Mouse (Mus musculus) granulocyte monocyte progenitor cell, adult 5-6 weeks (primary cell): Measurements from ENCODE around the gene Ptbp3. TPM values are rescaled to one million over a fixed set of nuclear protein-coding genes. Genes with fewer than 3 reads are reported as not detected.
A peak's percentile ranks its signal among the peaks of the same experiment; 100 is the strongest.

Source experiments
- ATAC-seq: replicated peaks from 2 replicates; pipeline ENCODE4 v1.8.0; 2016; ENCODE audit warnings: mild to moderate bottlenecking, moderate TSS enrichment, inconsistent platforms; ENCODE audit not compliant: poor library complexity, severe bottlenecking
- total RNA-seq, 2 experiments: library from RNA; stranded (forward) in 1 of 2; stranded (reverse) in 1 of 2; fragments of 200-712, 200-1000 nt in 1 of 2; fragments of >200 nt in 1 of 2; fragmentation: Nextera tagmentation in 1 of 2; gene quantifications; 2 replicates each; pipeline ENCODE4 v1.2.3; 2014 to 2017

Gene Ptbp3
- total RNA-seq, 2 experiments from 2014 or later: 260 to 275 TPM

- peak; percentile 38 for ATAC-seq
These were observed 105.1 kb downstream of the Ptbp3 start for GRCm38 (mm10) chr4:59444085-59444484.

GRCm38 (mm10) chr4:59441265-59441664 lies 107.9 kb downstream of the Ptbp3 start:
- peak; percentile 40 for ATAC-seq

GRCm38 (mm10) chr4:59439960-59440359 lies 109.2 kb downstream of the Ptbp3 start:
- peak; percentile 70 for ATAC-seq

GRCm38 (mm10) chr4:59439041-59439440 lies 110.1 kb downstream of the Ptbp3 start:
- ATAC-seq: no peak

GRCm38 (mm10) chr4:59437990-59438854 lies 110.9 kb downstream of the Ptbp3 start, which contains the start of gene Susd1:
TSS of gene Susd1 (minus strand) at chr4:59438633.
- ATAC-seq: peak; percentile 34

GRCm38 (mm10) chr4:59435951-59436350 lies 113.2 kb downstream of the Ptbp3 start:
- ATAC-seq: peak; percentile 64

- no peak for ATAC-seq
These were observed 115.1 kb downstream of the Ptbp3 start for GRCm38 (mm10) chr4:59434039-59434438.

- no peak for ATAC-seq
These were observed 120.0 kb downstream of the Ptbp3 start for GRCm38 (mm10) chr4:59429128-59429527.

GRCm38 (mm10) chr4:59426429-59426828 lies 122.7 kb downstream of the Ptbp3 start:
- no peak for ATAC-seq

- no peak for ATAC-seq
These were observed 126.4 kb downstream of the Ptbp3 start for GRCm38 (mm10) chr4:59422808-59423207.

- ATAC-seq: no peak
These were observed 127.0 kb downstream of the Ptbp3 start for GRCm38 (mm10) chr4:59422025-59422783.

Other genes starting within 250 kb of the Ptbp3 start
- gene Susd1, start 110.7 kb downstream of the Ptbp3 start, total RNA-seq (2014; fragmentation: Nextera tagmentation): 63.2 and 74.8 TPM in 2 replicates
- gene Susd1, start 110.7 kb downstream of the Ptbp3 start, total RNA-seq (2017): 94.4 and 95.7 TPM in 2 replicates
- 25.8 and 36.0 TPM in 2 replicates for gene Hsdl2, start 32.2 kb upstream of the Ptbp3 start, total RNA-seq (2014; fragmentation: Nextera tagmentation)
- gene Hsdl2, start 32.2 kb upstream of the Ptbp3 start, total RNA-seq (2017): 58.1 and 61.4 TPM in 2 replicates
- gene E130308A19Rik, start 76.8 kb upstream of the Ptbp3 start, total RNA-seq (2014; fragmentation: Nextera tagmentation): 6.6 and 10.5 TPM in 2 replicates
- 2.2 and 6.1 TPM in 2 replicates for gene E130308A19Rik, start 76.8 kb upstream of the Ptbp3 start, total RNA-seq (2017)